ENCODE assay signal across 25 mouse cellular contexts in genomic region chr1:36522210-36522609, GRCm38 (mm10). TPM values are rescaled to one million over a fixed set of nuclear protein-coding genes. Genes with fewer than 3 reads are reported as not detected.
"Had no signal": no experiment of that assay in that cellular context is flagged by ENCODE, and none has a peak within 500 bp of the region (broad histone marks: within the 10 kb centered on the region; RNA-seq: fewer than 3 reads in every experiment).

No protein-coding gene starts in this region.

- H3K27ac ChIP-seq: left cerebral cortex, adult 2 months; liver, embryonic 12.5 days; liver, embryonic 15.5 days; midbrain, embryonic 10.5 days had no signal

- ATAC-seq: liver, embryonic 12.5 days; midbrain, embryonic 13.5 days had no signal

- H3K9me3 ChIP-seq: kidney, embryonic 15.5 days; liver, embryonic 12.5 days; liver, embryonic 15.5 days; lung, embryonic 15.5 days; megakaryocyte, embryonic 14.5 days; midbrain, embryonic 10.5 days; midbrain, embryonic 13.5 days had no signal

- H3K27me3 ChIP-seq: kidney, embryonic 15.5 days; liver, embryonic 12.5 days; liver, embryonic 15.5 days; lung, embryonic 15.5 days; megakaryocyte, embryonic 14.5 days; midbrain, embryonic 13.5 days had no signal

- DNase-seq: kidney, adult 8-10 months; kidney, postnatal 10 days; kidney, postnatal 36 days; layer of hippocampus, postnatal 36 days; liver; lung, adult 18-20 months; lung, postnatal 10 days; lung, postnatal 36 days; retina, postnatal 1 day; right cerebral cortex, postnatal 25 days; spleen, adult 18-20 months; thymus, adult 2 months; thymus, postnatal 14 days; thymus, postnatal 4 days had no signal

- H3K4me2 ChIP-seq: kidney, embryonic 15.5 days; liver, embryonic 12.5 days; liver, embryonic 15.5 days; lung, embryonic 15.5 days; midbrain, embryonic 13.5 days had no signal

- H3K4me1 ChIP-seq: liver, embryonic 12.5 days; lung, embryonic 15.5 days; midbrain, embryonic 10.5 days had no signal

- H3K9ac ChIP-seq: kidney, embryonic 15.5 days; liver, embryonic 12.5 days; liver, embryonic 15.5 days; lung, embryonic 15.5 days; midbrain, embryonic 13.5 days had no signal

- H3K4me3 ChIP-seq: kidney, embryonic 15.5 days; left cerebral cortex, adult 2 months; liver, embryonic 12.5 days; liver, embryonic 15.5 days; lung, embryonic 15.5 days; megakaryocyte, embryonic 14.5 days; midbrain, embryonic 10.5 days; midbrain, embryonic 13.5 days had no signal

RNA-seq across cellular contexts. Expression of gene Gm42417, which starts 17.0 kb away (rescaled TPM):
- total RNA-seq: layer of hippocampus, postnatal 36 days; left cerebral cortex, adult 2 months; left cerebral cortex, postnatal 36 days; midbrain, postnatal 0 days had no signal
- polyA plus RNA-seq: liver, embryonic 15.5 days; lung, embryonic 15.5 days; midbrain, embryonic 13.5 days; stomach, embryonic 16.5 days; thymus, adult 2 months had no signal
